Mouse (Mus musculus) liver, embryonic 14.5 days (tissue): ENCODE data around the gene Itgb3. TPM values are rescaled to one million over a fixed set of nuclear protein-coding genes. Genes with fewer than 3 reads are reported as not detected.

Experiments
- ATAC-seq: fragments of 200-750 bp; cut with Nextera tagmentation; 2 replicates; pipeline ENCODE4 v1.8.0; 2017; ENCODE audit warnings: moderate number of reproducible peaks, mild to moderate bottlenecking, moderate library complexity; ENCODE audit not compliant: insufficient read depth
- DNase-seq, 3 experiments: peaks; one replicate each; pipeline ENCODE4 v3.0.0-alpha.2; 2012 to 2013; ENCODE audit warnings: low read depth in 3 of 3, low spot score in 3 of 3
- H3K27ac ChIP-seq: fragments of 300-500 bp; sonication (generic); 2 replicates; pipeline ENCODE4 v1.5.1; 2014; ENCODE audit warnings: moderate library complexity, mild to moderate bottlenecking, control low read depth, inconsistent platforms
- H3K27me3 ChIP-seq: fragments of 300-500 bp; sonication (generic); 2 replicates; pipeline ENCODE4 v1.6.1; 2014; ENCODE audit warnings: mild to moderate bottlenecking, low read length, moderate library complexity; ENCODE audit not compliant: control insufficient read depth, insufficient read depth
- H3K36me3 ChIP-seq: fragments of 300-500 bp; sonication (generic); replicated peaks from 2 replicates; pipeline ENCODE4 v1.6.1; 2014; ENCODE audit warnings: low read depth; ENCODE audit not compliant: control insufficient read depth, insufficient read depth
- H3K4me1 ChIP-seq, 2 experiments: fragments of 200-500 bp in 1 of 2; fragments of 300-500 bp in 1 of 2; sonication (generic) in 1 of 2; replicated peaks; 2 replicates each; pipeline ENCODE4 v1.6.1; 2012 to 2014; ENCODE audit warnings: antibody characterized with exemption in 1 of 2, inconsistent platforms in 1 of 2, low read length in 1 of 2; ENCODE audit not compliant: control insufficient read depth in 2 of 2, insufficient read depth in 2 of 2
- H3K4me2 ChIP-seq: fragments of 300-500 bp; sonication (generic); 2 replicates; pipeline ENCODE4 v1.6.1; 2014; ENCODE audit warnings: low read depth, mild to moderate bottlenecking, control low read depth, moderate library complexity
- H3K4me3 ChIP-seq, 2 experiments: fragments of 200-500 bp in 1 of 2; fragments of 300-500 bp in 1 of 2; sonication (generic) in 1 of 2; 2 replicates each; pipeline ENCODE4 v1.5.1; 2012 to 2014; ENCODE audit warnings: low read depth in 2 of 2, low read length in 2 of 2, mild to moderate bottlenecking in 2 of 2, control low read depth in 1 of 2, inconsistent platforms in 1 of 2, moderate library complexity in 1 of 2; ENCODE audit not compliant: insufficient read depth in 1 of 2
- H3K9ac ChIP-seq: fragments of 300-500 bp; sonication (generic); replicated peaks from 2 replicates; pipeline ENCODE4 v1.6.1; 2014; ENCODE audit warnings: mild to moderate bottlenecking, control low read depth, moderate library complexity
- H3K9me3 ChIP-seq: fragments of 300-500 bp; sonication (generic); 2 replicates; pipeline ENCODE4 v1.6.1; 2016; ENCODE audit warnings: low read length, mixed read lengths; ENCODE audit not compliant: control insufficient read depth
- CTCF ChIP-seq: IDR thresholded peaks from 2 replicates; pipeline ENCODE4 v1.5.1; 2016; ENCODE audit warnings: antibody characterized with exemption, low read depth, control low read depth
- EP300 ChIP-seq: IDR thresholded peaks from 2 replicates; pipeline ENCODE4 v1.6.1; 2016; ENCODE audit warnings: antibody characterized with exemption, low read depth
- WGBS: fragments of 180-500 bp; shearing (Covaris S2); extraction: QIAGEN DNeasy Blood & Tissue Kit; methylation state at CpG from one replicate; pipeline ENCODE4 v1.1.7; 2014; ENCODE audit not compliant: insufficient replicate concordance; 5-methylcytosine and 5-hydroxymethylcytosine counted together
- polyA plus RNA-seq, 2 experiments: library from polyadenylated mRNA; depleted of rRNA in 1 of 2; stranded (reverse) in 1 of 2; unstranded in 1 of 2; fragments of >200 nt; fragmentation: Nextera tagmentation in 1 of 2; extraction: Ambion mirVana in 1 of 2; gene quantifications; 2 replicates each; pipeline versions ENCODE4 v1.2.1 to v1.2.3; 2012 to 2014

Itgb3 gene
- polyA plus RNA-seq, 2 experiments: 5.7 to 11.2 TPM

- H3K4me3 ChIP-seq: no peak overlapping the region
- DNase-seq: no peak
- H3K4me1 ChIP-seq: peaks cover 12 to 27% of the 10 kb centered on the region in 2 experiments
- no peak overlapping the region for H3K4me2 ChIP-seq
- no peaks in the 10 kb centered on the region for H3K27me3 ChIP-seq
- H3K9ac ChIP-seq: no peak overlapping the region
- ATAC-seq: no peak
- no peaks in the 10 kb centered on the region for H3K9me3 ChIP-seq
- H3K27ac ChIP-seq: no peak overlapping the region
- 57% methylated on average over 11 of the region's 11 CpGs for WGBS
- H3K36me3 ChIP-seq: no peaks in the 10 kb centered on the region
- no peak for TF ChIP-seq EP300
- TF ChIP-seq CTCF: no peak
Measured at GRCm38 (mm10) chr11:104627616-104628301, 20.0 kb downstream of the Itgb3 start.

GRCm38 (mm10) chr11:104628566-104628965 is 20.8 kb downstream of the Itgb3 start:
- H3K9ac ChIP-seq: no peak overlapping the region
- no peak overlapping the region for H3K4me2 ChIP-seq
- no peak for DNase-seq
- no peaks in the 10 kb centered on the region for H3K9me3 ChIP-seq
- no peaks in the 10 kb centered on the region for H3K36me3 ChIP-seq
- H3K27ac ChIP-seq: no peak overlapping the region
- 48% methylated on average over 5 of the region's 5 CpGs for WGBS
- TF ChIP-seq EP300 (no peak), CTCF (no peak)
- no peaks in the 10 kb centered on the region for H3K27me3 ChIP-seq
- H3K4me3 ChIP-seq: no peak overlapping the region
- no peak for ATAC-seq
- peaks cover 11 to 23% of the 10 kb centered on the region in 2 experiments for H3K4me1 ChIP-seq

- H3K4me1 ChIP-seq: peaks cover 9 to 20% of the 10 kb centered on the region in 2 experiments
- no peak for ATAC-seq
- no peaks in the 10 kb centered on the region for H3K9me3 ChIP-seq
- no peaks in the 10 kb centered on the region for H3K36me3 ChIP-seq
- no peak for DNase-seq
- no peak overlapping the region for H3K4me2 ChIP-seq
- no peak overlapping the region for H3K4me3 ChIP-seq
- 28% methylated on average over 7 of the region's 7 CpGs for WGBS
- TF ChIP-seq CTCF (no peak), EP300 (no peak)
- no peak overlapping the region for H3K27ac ChIP-seq
- H3K27me3 ChIP-seq: no peaks in the 10 kb centered on the region
- H3K9ac ChIP-seq: no peak overlapping the region
Measured at GRCm38 (mm10) chr11:104630185-104630835, 22.5 kb downstream of the Itgb3 start.

GRCm38 (mm10) chr11:104631306-104631705 is 23.5 kb downstream of the Itgb3 start:
- Histone ChIP-seq H3K9me3 (no peaks in the 10 kb centered on the region), H3K4me2 (no peak overlapping the region), H3K4me3 (no peak overlapping the region), H3K27ac (no peak overlapping the region), H3K9ac (no peak overlapping the region), H3K36me3 (no peaks in the 10 kb centered on the region), H3K4me1 (peaks cover under 1 to 10% of the 10 kb centered on the region in 2 experiments; a peak in 3 of 4 replicates), H3K27me3 (no peaks in the 10 kb centered on the region)
- WGBS: 62% methylated on average over 1 of the region's 1 CpGs
- ATAC-seq (no peak), DNase-seq (no peak)
- TF ChIP-seq CTCF (no peak), EP300 (no peak)

GRCm38 (mm10) chr11:104637010-104637409 is 29.2 kb downstream of the Itgb3 start:
- no peak for TF ChIP-seq CTCF
- no peak for TF ChIP-seq EP300
- DNase-seq (no peak), ATAC-seq (no peak)
- Histone ChIP-seq H3K9ac (no peak overlapping the region), H3K27me3 (no peaks in the 10 kb centered on the region), H3K4me3 (no peak overlapping the region), H3K9me3 (no peaks in the 10 kb centered on the region), H3K4me1 (no peaks in the 10 kb centered on the region), H3K4me2 (no peak overlapping the region), H3K27ac (no peak overlapping the region), H3K36me3 (no peaks in the 10 kb centered on the region)
- WGBS: 63% methylated on average over 14 of the region's 14 CpGs
